Mouse (Mus musculus) myocyte (in vitro differentiated cells): ENCODE measurements at regions not wholly inside any gene's neighbourhood (a gene's known extent, or its start where the extent isn't known, plus 50 kb on each side); places are given as distances from the start of the nearest gene placed in this dataset.

Experiments
- E2F4 ChIP-seq: IDR thresholded peaks from one replicate; pipeline ENCODE4 v1.6.1; 2011; ENCODE audit warnings: mild to moderate bottlenecking, control low read depth, moderate library complexity; ENCODE audit not compliant: insufficient read depth
- MAX ChIP-seq: IDR thresholded peaks from one replicate; pipeline ENCODE4 v1.6.1; 2011; ENCODE audit warnings: low read depth, mild to moderate bottlenecking, control low read depth
- MYOD1 ChIP-seq, 3 experiments: IDR thresholded peaks; one replicate each; pipeline ENCODE4 v1.6.1; 2011; ENCODE audit warnings: control low read depth in 2 of 3, low read depth in 2 of 3, mild to moderate bottlenecking in 2 of 3, moderate library complexity in 1 of 3; ENCODE audit not compliant: insufficient read length in 2 of 3, control insufficient read depth in 1 of 3
- MYOG ChIP-seq, 3 experiments: IDR thresholded peaks; one replicate each; pipeline ENCODE4 v1.6.1; 2011; ENCODE audit warnings: control low read depth in 2 of 3, low read depth in 2 of 3, mild to moderate bottlenecking in 2 of 3; ENCODE audit not compliant: insufficient read length in 2 of 3, control insufficient read depth in 1 of 3, insufficient read depth in 1 of 3
- POLR2A ChIP-seq: IDR thresholded peaks from one replicate; pipeline ENCODE4 v1.6.1; 2011; ENCODE audit warnings: low read depth, mild to moderate bottlenecking, control low read depth, moderate library complexity; ENCODE audit not compliant: insufficient read length
- POLR2AphosphoS2 ChIP-seq: IDR thresholded peaks from one replicate; pipeline ENCODE4 v1.6.1; 2011; ENCODE audit warnings: low read depth, control low read depth; ENCODE audit not compliant: insufficient read length
- TCF12 ChIP-seq: IDR thresholded peaks from one replicate; pipeline ENCODE4 v1.6.1; 2011; ENCODE audit warnings: mild to moderate bottlenecking, control low read depth; ENCODE audit not compliant: poor library complexity, insufficient read depth, severe bottlenecking
- TCF3 ChIP-seq: IDR thresholded peaks from one replicate; pipeline ENCODE4 v1.6.1; 2011; ENCODE audit warnings: low read depth, control low read depth; ENCODE audit not compliant: insufficient read length
- USF1 ChIP-seq: IDR thresholded peaks from one replicate; pipeline ENCODE4 v1.6.1; 2011; ENCODE audit warnings: low read depth, mild to moderate bottlenecking, control low read depth, moderate library complexity

GRCm38 (mm10) chr9:43453953-43454582, 143.4 kb downstream of the Trim29 start:
- TF ChIP-seq POLR2A, result no peak
- TF ChIP-seq MYOD1 (IDR thresholded peaks at IDR 0.05; ENCODE audit: control insufficient read depth in 1 of 3, insufficient read length in 2 of 3, low read depth in 2 of 3), result no peak
- TF ChIP-seq MYOG (IDR thresholded peaks at IDR 0.05; ENCODE audit: control insufficient read depth in 1 of 3, insufficient read depth in 1 of 3, insufficient read length in 2 of 3, low read depth in 2 of 3), result no peak
- no peak for TF ChIP-seq E2F4
- TF ChIP-seq MAX, result no peak
- no peak for TF ChIP-seq TCF12
- no peak for TF ChIP-seq POLR2AphosphoS2
- no peak for TF ChIP-seq USF1
- TF ChIP-seq TCF3, result no peak
